Mouse (Mus musculus) neural tube, embryonic 11.5 days (tissue): ENCODE measurements at regions not wholly inside any gene's neighbourhood (a gene's known extent, or its start where the extent isn't known, plus 50 kb on each side); places are given as distances from the start of the nearest gene placed in this dataset.

Experiments
- ATAC-seq: fragments of 200-750 bp; cut with Nextera tagmentation; 2 replicates; pipeline ENCODE4 v1.8.0; 2017; ENCODE audit warnings: moderate number of reproducible peaks, mild to moderate bottlenecking, moderate TSS enrichment, moderate library complexity; ENCODE audit not compliant: insufficient read depth, low FRiP score, low TSS enrichment
- DNase-seq: peaks from one replicate; pipeline ENCODE4 v3.0.0-alpha.2; 2015; ENCODE audit warnings: low spot score
- H3K27ac ChIP-seq: fragments of 300-500 bp; sonication (generic); 2 replicates; pipeline ENCODE4 v1.5.1; 2014; ENCODE audit warnings: low read depth, mild to moderate bottlenecking, low read length
- H3K27me3 ChIP-seq: fragments of 300-500 bp; sonication (generic); 2 replicates; pipeline ENCODE4 v1.6.1; 2014; ENCODE audit warnings: mild to moderate bottlenecking, low read length, mixed read lengths; ENCODE audit not compliant: control insufficient read depth, insufficient read depth
- H3K36me3 ChIP-seq: fragments of 300-500 bp; sonication (generic); 2 replicates; pipeline ENCODE4 v1.6.1; 2014; ENCODE audit warnings: mild to moderate bottlenecking, low read length, moderate library complexity, mixed read lengths; ENCODE audit not compliant: control insufficient read depth, insufficient read depth
- H3K4me1 ChIP-seq: fragments of 300-500 bp; sonication (generic); 2 replicates; pipeline ENCODE4 v1.6.1; 2014; ENCODE audit warnings: low read length, mixed read lengths; ENCODE audit not compliant: control insufficient read depth, insufficient read depth
- H3K4me2 ChIP-seq: fragments of 300-500 bp; sonication (generic); 2 replicates; pipeline ENCODE4 v1.6.1; 2014; ENCODE audit warnings: low read depth, mild to moderate bottlenecking, moderate library complexity
- H3K4me3 ChIP-seq: fragments of 300-500 bp; sonication (generic); 2 replicates; pipeline ENCODE4 v1.5.1; 2014; ENCODE audit warnings: low read depth, low read length
- H3K9ac ChIP-seq: fragments of 300-500 bp; sonication (generic); 2 replicates; pipeline ENCODE4 v1.6.1; 2014; ENCODE audit warnings: mild to moderate bottlenecking, low read length
- H3K9me3 ChIP-seq: fragments of 300-500 bp; sonication (generic); 2 replicates; pipeline ENCODE4 v1.6.1; 2016; ENCODE audit warnings: low read length; ENCODE audit not compliant: control insufficient read depth
- WGBS: fragments of 180-500 bp; shearing (Covaris S2); extraction: QIAGEN DNeasy Blood & Tissue Kit; methylation state at CpG from one replicate; pipeline ENCODE4 v1.1.7; 2014; 5-methylcytosine and 5-hydroxymethylcytosine counted together

GRCm38 (mm10) chr17:75763391-75763790, 211.6 kb upstream of the Fam98a start:
- 87% methylated on average over 2 of the region's 2 CpGs for WGBS
- no peak overlapping the region for H3K4me3 ChIP-seq
- no peaks in the 10 kb centered on the region for H3K27me3 ChIP-seq
- DNase-seq: no peak
- H3K9ac ChIP-seq: no peak overlapping the region
- no peaks in the 10 kb centered on the region for H3K36me3 ChIP-seq
- no peaks in the 10 kb centered on the region for H3K9me3 ChIP-seq
- H3K27ac ChIP-seq: no peak overlapping the region
- H3K4me2 ChIP-seq: no peak overlapping the region
- H3K4me1 ChIP-seq: no peaks in the 10 kb centered on the region
- ATAC-seq: no peak

- H3K4me2 ChIP-seq: no peak overlapping the region
- 96% methylated on average over 5 of the region's 5 CpGs for WGBS
- H3K27me3 ChIP-seq: no peaks in the 10 kb centered on the region
- H3K4me3 ChIP-seq: no peak overlapping the region
- no peaks in the 10 kb centered on the region for H3K9me3 ChIP-seq
- no peak overlapping the region for H3K9ac ChIP-seq
- ATAC-seq (no peak), DNase-seq (no peak)
- no peak overlapping the region for H3K27ac ChIP-seq
- H3K4me1 ChIP-seq: no peaks in the 10 kb centered on the region
- no peaks in the 10 kb centered on the region for H3K36me3 ChIP-seq
These were observed 204.7 kb upstream of the Fam98a start for GRCm38 (mm10) chr17:75756487-75756886.

GRCm38 (mm10) chr17:75716458-75716857, 164.7 kb upstream of the Fam98a start:
- Histone ChIP-seq H3K27me3 (no peaks in the 10 kb centered on the region), H3K4me2 (no peak overlapping the region), H3K36me3 (no peaks in the 10 kb centered on the region), H3K9me3 (no peaks in the 10 kb centered on the region), H3K4me3 (no peak overlapping the region), H3K4me1 (no peaks in the 10 kb centered on the region), H3K9ac (no peak overlapping the region), H3K27ac (no peak overlapping the region)
- ATAC-seq (no peak), DNase-seq (no peak)
- WGBS: 94% methylated on average over 4 of the region's 4 CpGs

- Histone ChIP-seq H3K4me2 (no peak overlapping the region), H3K27me3 (no peaks in the 10 kb centered on the region), H3K4me1 (no peaks in the 10 kb centered on the region), H3K36me3 (no peaks in the 10 kb centered on the region), H3K4me3 (no peak overlapping the region), H3K27ac (no peak overlapping the region), H3K9me3 (no peaks in the 10 kb centered on the region), H3K9ac (no peak overlapping the region)
- DNase-seq: no peak
- no peak for ATAC-seq
These were observed 162.8 kb upstream of the Fam98a start for GRCm38 (mm10) chr17:75714578-75714977.

- H3K9ac ChIP-seq: no peak overlapping the region
- H3K9me3 ChIP-seq: no peaks in the 10 kb centered on the region
- H3K36me3 ChIP-seq: no peaks in the 10 kb centered on the region
- WGBS: 83% methylated on average over 1 of the region's 1 CpGs
- H3K4me2 ChIP-seq: no peak overlapping the region
- ATAC-seq: no peak
- no peak for DNase-seq
- H3K4me3 ChIP-seq: no peak overlapping the region
- H3K4me1 ChIP-seq: no peaks in the 10 kb centered on the region
- H3K27me3 ChIP-seq: no peaks in the 10 kb centered on the region
- no peak overlapping the region for H3K27ac ChIP-seq
These were observed 162.3 kb upstream of the Fam98a start for GRCm38 (mm10) chr17:75714059-75714458.

- ATAC-seq: no peak
- WGBS: 91% methylated on average over 4 of the region's 4 CpGs
- H3K9me3 ChIP-seq: no peaks in the 10 kb centered on the region
These were observed 155.9 kb upstream of the Fam98a start for GRCm38 (mm10) chr17:75707687-75708086.

GRCm38 (mm10) chr17:75705357-75705756, 153.6 kb upstream of the Fam98a start:
- H3K9ac ChIP-seq: no peak overlapping the region
- H3K27ac ChIP-seq: no peak overlapping the region
- ATAC-seq (no peak), DNase-seq (no peak)
- 87% methylated on average over 2 of the region's 2 CpGs for WGBS
- H3K27me3 ChIP-seq: no peaks in the 10 kb centered on the region
- H3K4me3 ChIP-seq: no peak overlapping the region
- no peak overlapping the region for H3K4me2 ChIP-seq
- no peaks in the 10 kb centered on the region for H3K4me1 ChIP-seq
- no peaks in the 10 kb centered on the region for H3K9me3 ChIP-seq
- no peaks in the 10 kb centered on the region for H3K36me3 ChIP-seq

More at GRCm38 (mm10) chr17:75707687-75708086, 155.9 kb upstream of the Fam98a start:
- Histone ChIP-seq H3K36me3 (no peaks in the 10 kb centered on the region), H3K4me2 (no peak overlapping the region), H3K4me3 (no peak overlapping the region), H3K9ac (no peak overlapping the region), H3K4me1 (no peaks in the 10 kb centered on the region), H3K27me3 (no peaks in the 10 kb centered on the region), H3K27ac (no peak overlapping the region)
- no peak for DNase-seq

GRCm38 (mm10) chr17:75703865-75704264, 152.1 kb upstream of the Fam98a start:
- H3K9ac ChIP-seq: no peak overlapping the region
- peak; percentile 40 for DNase-seq
- 18% methylated on average over 8 of the region's 8 CpGs for WGBS
- no peaks in the 10 kb centered on the region for H3K4me1 ChIP-seq
- no peaks in the 10 kb centered on the region for H3K9me3 ChIP-seq
- no peak overlapping the region for H3K4me3 ChIP-seq
- H3K27ac ChIP-seq: no peak overlapping the region
- no peaks in the 10 kb centered on the region for H3K36me3 ChIP-seq
- no peak overlapping the region for H3K4me2 ChIP-seq
- ATAC-seq: peak; percentile 79
- no peaks in the 10 kb centered on the region for H3K27me3 ChIP-seq

GRCm38 (mm10) chr17:75696729-75697103, 145.0 kb upstream of the Fam98a start:
- Histone ChIP-seq H3K36me3 (no peaks in the 10 kb centered on the region), H3K4me1 (no peaks in the 10 kb centered on the region), H3K9ac (no peak overlapping the region), H3K27me3 (no peaks in the 10 kb centered on the region), H3K4me3 (no peak overlapping the region), H3K4me2 (no peak overlapping the region), H3K9me3 (no peaks in the 10 kb centered on the region), H3K27ac (no peak overlapping the region)
- 86% methylated on average over 3 of the region's 3 CpGs for WGBS
- no peak for ATAC-seq
- no peak for DNase-seq
